In genomic region chr16:7150201-7150791, GRCm38 (mm10) we compare ENCODE assay signal across 7 mouse cellular contexts.
DNase-seq lines count a peak whose midpoint lies in the region; ATAC-seq lines count a peak whose summit lies in the region.

No protein-coding gene starts in this region.

- H3K9ac ChIP-seq in forebrain, embryonic 13.5 days: no peak overlapping the region
- no peak overlapping the region for H3K9ac ChIP-seq in midbrain, embryonic 13.5 days (replicated peaks)

- peak; percentile 67 for DNase-seq in embryo, embryonic 10.5 days (ENCODE audit: low spot score)
- peak; percentile 69 to 70 for DNase-seq in heart, postnatal 10 days
- DNase-seq in kidney, postnatal 25 days: peak; percentile 63 to 86
- DNase-seq in urinary bladder, postnatal 14 days (ENCODE audit: low spot score): no peak
- DNase-seq in left cerebral cortex, adult 11 months (ENCODE audit: low spot score): no peak

- no peak overlapping the region for H3K4me3 ChIP-seq in forebrain, embryonic 13.5 days
- peak overlapping the region; percentile 16 for H3K4me3 ChIP-seq in midbrain, embryonic 13.5 days (replicated peaks)

- H3K27ac ChIP-seq in forebrain, embryonic 13.5 days: no peak overlapping the region
- H3K27ac ChIP-seq in midbrain, embryonic 13.5 days: peak overlapping the region; percentile 40

- H3K9me3 ChIP-seq in forebrain, embryonic 13.5 days (replicated peaks): no peaks in the 10 kb centered on the region
- no peaks in the 10 kb centered on the region for H3K9me3 ChIP-seq in midbrain, embryonic 13.5 days

- no peaks in the 10 kb centered on the region for H3K27me3 ChIP-seq in forebrain, embryonic 13.5 days
- no peaks in the 10 kb centered on the region for H3K27me3 ChIP-seq in midbrain, embryonic 13.5 days

- 42% methylated on average over 8 of the region's 8 CpGs for WGBS in forebrain, embryonic 13.5 days
- WGBS in midbrain, embryonic 13.5 days: 48% methylated on average over 8 of the region's 8 CpGs

- H3K36me3 ChIP-seq in forebrain, embryonic 13.5 days (ENCODE audit: poor library complexity, severe bottlenecking): no peaks in the 10 kb centered on the region
- no peaks in the 10 kb centered on the region for H3K36me3 ChIP-seq in midbrain, embryonic 13.5 days

- H3K4me2 ChIP-seq in forebrain, embryonic 13.5 days: peak overlapping the region; percentile 12
- H3K4me2 ChIP-seq in midbrain, embryonic 13.5 days (replicated peaks): peak overlapping the region; percentile 39

- peaks cover 69% of the 10 kb centered on the region for H3K4me1 ChIP-seq in forebrain, embryonic 13.5 days
- peaks cover 67% of the 10 kb centered on the region for H3K4me1 ChIP-seq in midbrain, embryonic 13.5 days (replicated peaks)

- intact Hi-C loops in heart, postnatal 10 days (cut with DNase I): loop anchor here (5.0 kb wide), 1 partner anchor 98 kb away; no protein-coding TSS in a partner anchor

- ATAC-seq in forebrain, embryonic 13.5 days: 0 out of 2 replicates have a peak, but pooled peaks have one; percentile 19
- peak; percentile 43; the same call in 1 of the 2 replicates for ATAC-seq in midbrain, embryonic 13.5 days

Comparison
In these comparisons a context has a peak if more than half of its experiments do, and no peak if none do; other contexts are left out.
1. DNase-seq: peak in embryo, embryonic 10.5 days (single experiment), heart, postnatal 10 days (2 of 2) and kidney, postnatal 25 days (2 of 2); none in urinary bladder, postnatal 14 days (single experiment) and left cerebral cortex, adult 11 months (single experiment).